Mouse (Mus musculus): ENCODE measurements at regions not wholly inside any gene's neighbourhood (a gene's known extent, or its start where the extent isn't known, plus 50 kb on each side); places are given as distances from the start of the nearest gene placed in this dataset.

- Histone ChIP-seq H3K4me3 (ENCODE audit: low read length) (no peak overlapping the region), H3K27ac (no peak overlapping the region), H3K4me2 (ENCODE audit: low read depth, low read length) (no peak overlapping the region), H3K9me3 (ENCODE audit: low read length) (no peaks in the 10 kb centered on the region), H3K9ac (replicated peaks; ENCODE audit: low read length) (no peak overlapping the region), H3K4me1 (ENCODE audit: insufficient read depth, low read length) (no peaks in the 10 kb centered on the region), H3K27me3 (ENCODE audit: insufficient read depth, low read length) (no peaks in the 10 kb centered on the region), H3K36me3 (ENCODE audit: insufficient read depth, low read length) (no peaks in the 10 kb centered on the region)
- no peak for ATAC-seq
- no peak for TF ChIP-seq CTCF (IDR thresholded peaks at IDR 0.05; ENCODE audit: low read depth)
- DNase-seq (ENCODE audit: low spot score): peak; percentile 13
- WGBS: 61% methylated on average over 3 of the region's 3 CpGs
Observed at GRCm38 (mm10) chr10:12248853-12249252, 620.3 kb downstream of the Utrn start.

- Histone ChIP-seq H3K4me1 (ENCODE audit: insufficient read depth, low read length) (no peaks in the 10 kb centered on the region), H3K27ac (no peak overlapping the region), H3K4me2 (ENCODE audit: low read depth, low read length) (no peak overlapping the region), H3K9ac (replicated peaks; ENCODE audit: low read length) (no peak overlapping the region), H3K9me3 (ENCODE audit: low read length) (no peaks in the 10 kb centered on the region), H3K4me3 (ENCODE audit: low read length) (no peak overlapping the region), H3K27me3 (ENCODE audit: insufficient read depth, low read length) (no peaks in the 10 kb centered on the region), H3K36me3 (ENCODE audit: insufficient read depth, low read length) (no peaks in the 10 kb centered on the region)
- ATAC-seq (no peak), DNase-seq (ENCODE audit: low spot score) (no peak)
- no peak for TF ChIP-seq CTCF (IDR thresholded peaks at IDR 0.05; ENCODE audit: low read depth)
- 89% methylated on average over 3 of the region's 3 CpGs for WGBS
Observed at GRCm38 (mm10) chr10:12253274-12253673, 615.9 kb downstream of the Utrn start.

GRCm38 (mm10) chr10:12285679-12286078, 583.5 kb downstream of the Utrn start:
- Histone ChIP-seq H3K4me2 (ENCODE audit: low read depth, low read length) (no peak overlapping the region), H3K27ac (no peak overlapping the region), H3K4me1 (ENCODE audit: insufficient read depth, low read length) (no peaks in the 10 kb centered on the region), H3K36me3 (ENCODE audit: insufficient read depth, low read length) (no peaks in the 10 kb centered on the region), H3K9me3 (ENCODE audit: low read length) (no peaks in the 10 kb centered on the region), H3K27me3 (ENCODE audit: insufficient read depth, low read length) (no peaks in the 10 kb centered on the region), H3K4me3 (ENCODE audit: low read length) (no peak overlapping the region), H3K9ac (replicated peaks; ENCODE audit: low read length) (no peak overlapping the region)
- 87% methylated on average over 3 of the region's 3 CpGs for WGBS
- TF ChIP-seq CTCF (IDR thresholded peaks at IDR 0.05; ENCODE audit: low read depth): no peak
- DNase-seq (ENCODE audit: low spot score): no peak
- no peak for ATAC-seq

GRCm38 (mm10) chr10:12298887-12299286, 570.3 kb downstream of the Utrn start:
- H3K27ac ChIP-seq: no peak overlapping the region
- H3K4me2 ChIP-seq (ENCODE audit: low read depth, low read length): no peak overlapping the region
- no peaks in the 10 kb centered on the region for H3K27me3 ChIP-seq (ENCODE audit: insufficient read depth, low read length)
- TF ChIP-seq CTCF (IDR thresholded peaks at IDR 0.05; ENCODE audit: low read depth): no peak
- no peak overlapping the region for H3K4me3 ChIP-seq (ENCODE audit: low read length)
- 73% methylated on average over 2 of the region's 2 CpGs for WGBS
- ATAC-seq: no peak
- DNase-seq (ENCODE audit: low spot score): no peak
- no peaks in the 10 kb centered on the region for H3K4me1 ChIP-seq (ENCODE audit: insufficient read depth, low read length)
- no peaks in the 10 kb centered on the region for H3K36me3 ChIP-seq (ENCODE audit: insufficient read depth, low read length)
- no peaks in the 10 kb centered on the region for H3K9me3 ChIP-seq (ENCODE audit: low read length)
- H3K9ac ChIP-seq (replicated peaks; ENCODE audit: low read length): no peak overlapping the region

GRCm38 (mm10) chr10:12302396-12302795, 566.8 kb downstream of the Utrn start:
- no peak overlapping the region for H3K27ac ChIP-seq
- no peak for TF ChIP-seq CTCF (IDR thresholded peaks at IDR 0.05; ENCODE audit: low read depth)

GRCm38 (mm10) chr10:12320311-12320710, 548.9 kb downstream of the Utrn start:
- Histone ChIP-seq H3K9ac (replicated peaks; ENCODE audit: low read length) (no peak overlapping the region), H3K4me1 (ENCODE audit: insufficient read depth, low read length) (no peaks in the 10 kb centered on the region), H3K9me3 (ENCODE audit: low read length) (no peaks in the 10 kb centered on the region), H3K36me3 (ENCODE audit: insufficient read depth, low read length) (no peaks in the 10 kb centered on the region), H3K4me2 (ENCODE audit: low read depth, low read length) (no peak overlapping the region), H3K27me3 (ENCODE audit: insufficient read depth, low read length) (no peaks in the 10 kb centered on the region), H3K27ac (no peak overlapping the region), H3K4me3 (ENCODE audit: low read length) (no peak overlapping the region)
- WGBS: 84% methylated on average over 2 of the region's 2 CpGs
- DNase-seq (ENCODE audit: low spot score) (no peak), ATAC-seq (no peak)
- TF ChIP-seq CTCF (IDR thresholded peaks at IDR 0.05; ENCODE audit: low read depth): no peak

More at GRCm38 (mm10) chr10:12302396-12302795, 566.8 kb downstream of the Utrn start:
- no peak for DNase-seq (ENCODE audit: low spot score)
- Histone ChIP-seq H3K27me3 (ENCODE audit: insufficient read depth, low read length) (no peaks in the 10 kb centered on the region), H3K4me2 (ENCODE audit: low read depth, low read length) (no peak overlapping the region), H3K4me1 (ENCODE audit: insufficient read depth, low read length) (no peaks in the 10 kb centered on the region), H3K4me3 (ENCODE audit: low read length) (no peak overlapping the region), H3K9me3 (ENCODE audit: low read length) (no peaks in the 10 kb centered on the region), H3K9ac (replicated peaks; ENCODE audit: low read length) (no peak overlapping the region), H3K36me3 (ENCODE audit: insufficient read depth, low read length) (no peaks in the 10 kb centered on the region)
- no peak for ATAC-seq
- WGBS: 90% methylated on average over 4 of the region's 4 CpGs

Small RNA genes lying in the stretch of these regions (microRNA-seq; reads per million reads assigned to microRNA genes)
- 0 reads per million in 2 experiments for gene Gm22194

All from hindbrain, postnatal 0 days (tissue).